Mouse (Mus musculus) cerebellum, postnatal 10 days (tissue): ENCODE measurements at regions not wholly inside any gene's neighbourhood (a gene's known extent, or its start where the extent isn't known, plus 50 kb on each side); places are given as distances from the start of the nearest gene placed in this dataset.

Experiments
- DNase-seq, 2 experiments: peaks; one replicate each; pipeline ENCODE4 v3.0.0; 2021; ENCODE audit warnings: mixed read lengths in 2 of 2

- DNase-seq: peak in 1 of 2 experiments; percentile 15
These were observed 89.1 kb downstream of the 9330182O14Rik start for GRCm38 (mm10) chr15:40223272-40223671.

- DNase-seq: no peak
These were observed 107.6 kb downstream of the 9330182O14Rik start for GRCm38 (mm10) chr15:40241764-40242163.

DNA sequence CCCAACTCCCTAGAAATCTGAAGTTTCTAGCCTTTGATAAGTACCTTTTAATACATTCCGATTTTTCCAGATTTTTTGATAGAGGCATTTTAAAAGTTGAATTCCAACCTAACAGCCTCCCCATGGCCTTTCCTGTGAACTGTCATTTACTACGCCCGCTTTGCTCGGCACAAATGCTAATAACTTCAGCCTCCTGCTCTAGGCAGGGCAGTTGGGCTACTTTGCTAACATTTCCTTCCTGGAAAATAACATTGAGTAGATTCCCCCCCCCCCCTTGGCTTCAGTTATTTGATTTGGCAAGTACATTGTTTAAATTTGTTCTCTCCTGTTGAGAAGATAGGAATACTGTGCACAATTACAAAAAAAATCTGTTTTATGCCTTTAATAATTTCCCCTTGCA lies 114.8 kb downstream of the 9330182O14Rik start:
- DNase-seq: no peak

GRCm38 (mm10) chr15:40259433-40259832 lies 125.3 kb downstream of the 9330182O14Rik start:
- DNase-seq: no peak

DNA sequence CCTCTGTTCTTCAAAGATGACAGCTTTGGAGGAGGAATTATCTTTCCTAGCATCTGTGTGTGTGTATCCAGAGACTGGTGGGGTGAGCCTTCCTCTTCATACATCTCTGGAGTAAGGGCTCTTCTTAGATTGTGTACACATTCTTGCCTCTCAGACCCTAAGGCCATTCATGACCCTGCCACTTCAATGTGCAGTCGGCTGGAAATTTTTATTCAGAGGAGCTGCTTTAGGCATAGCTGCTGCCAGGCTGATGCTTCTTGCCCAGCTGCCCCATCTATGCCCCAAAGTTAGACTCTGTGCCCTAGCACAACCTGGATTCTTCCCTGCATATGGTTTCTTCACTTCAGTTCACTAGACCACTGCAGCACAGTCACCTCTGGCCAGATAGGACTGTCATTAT lies 144.9 kb downstream of the 9330182O14Rik start:
- peak; percentile 30 to 52 for DNase-seq

DNA sequence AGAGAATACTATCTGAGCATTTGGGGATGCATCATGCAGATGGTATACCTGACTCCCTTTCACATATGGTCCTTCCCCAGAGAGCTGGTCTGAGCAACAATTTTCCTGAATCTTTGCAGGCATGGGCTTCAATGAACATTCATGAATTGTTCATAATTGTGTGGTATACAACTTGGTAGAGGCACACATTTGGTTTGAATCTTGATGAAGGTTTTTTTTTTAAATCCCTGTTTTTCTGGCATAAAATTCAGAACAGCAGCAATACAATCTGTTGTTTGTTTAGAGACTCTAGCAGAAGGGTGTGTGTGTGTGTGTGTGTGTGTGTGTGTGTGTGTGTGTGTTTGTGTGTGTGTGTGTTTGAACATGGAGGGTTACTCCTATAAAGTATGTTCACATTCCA lies 146.4 kb downstream of the 9330182O14Rik start:
- DNase-seq: peak; percentile 44 to 55

GRCm38 (mm10) chr15:40281078-40281720 lies 147.0 kb downstream of the 9330182O14Rik start:
- DNase-seq: peak; percentile 72 to 85

DNA sequence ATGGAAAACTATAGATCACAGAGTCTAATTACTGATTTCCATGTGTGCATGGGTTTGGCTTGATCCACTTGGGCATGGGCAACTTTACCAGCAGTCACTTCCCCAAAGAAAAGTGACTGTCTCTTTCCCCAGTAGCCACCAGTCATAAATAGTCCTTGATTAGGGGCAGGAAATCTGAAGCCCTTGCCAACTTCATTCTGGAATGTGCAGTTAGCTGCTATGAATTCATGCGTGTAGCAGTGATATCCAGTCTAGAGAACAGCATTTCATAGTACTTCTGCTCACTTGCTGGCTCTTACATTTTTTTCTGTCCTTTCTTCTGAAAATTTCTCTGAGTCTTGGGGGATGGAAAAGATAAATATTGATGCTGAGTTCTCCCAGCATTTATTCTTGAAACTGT lies 157.4 kb downstream of the 9330182O14Rik start:
- no peak for DNase-seq

GRCm38 (mm10) chr15:40312226-40312625 lies 178.1 kb downstream of the 9330182O14Rik start:
- peak; percentile 72 to 77 for DNase-seq

DNA sequence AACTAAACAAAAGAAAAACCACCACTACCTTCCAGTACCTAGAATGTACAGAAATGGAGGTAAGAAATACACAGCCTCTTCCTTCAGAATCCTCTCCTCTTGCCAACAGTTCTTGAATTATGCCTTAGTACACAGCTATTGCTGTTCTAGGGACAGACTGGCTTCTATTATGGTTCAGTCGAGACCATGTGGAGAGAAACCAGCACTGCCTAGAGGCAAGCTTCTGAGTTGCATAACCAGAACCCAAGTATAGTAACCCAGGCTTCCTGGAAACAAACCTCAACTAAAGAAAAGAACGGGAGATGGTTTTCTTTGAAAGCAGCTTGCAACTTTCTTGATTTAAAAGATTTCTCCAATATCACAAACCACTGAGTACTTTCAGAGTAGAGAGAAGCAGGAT lies 205.6 kb downstream of the 9330182O14Rik start:
- no peak for DNase-seq

GRCm38 (mm10) chr15:40340269-40340668 lies 206.1 kb downstream of the 9330182O14Rik start:
- DNase-seq: no peak

DNA sequence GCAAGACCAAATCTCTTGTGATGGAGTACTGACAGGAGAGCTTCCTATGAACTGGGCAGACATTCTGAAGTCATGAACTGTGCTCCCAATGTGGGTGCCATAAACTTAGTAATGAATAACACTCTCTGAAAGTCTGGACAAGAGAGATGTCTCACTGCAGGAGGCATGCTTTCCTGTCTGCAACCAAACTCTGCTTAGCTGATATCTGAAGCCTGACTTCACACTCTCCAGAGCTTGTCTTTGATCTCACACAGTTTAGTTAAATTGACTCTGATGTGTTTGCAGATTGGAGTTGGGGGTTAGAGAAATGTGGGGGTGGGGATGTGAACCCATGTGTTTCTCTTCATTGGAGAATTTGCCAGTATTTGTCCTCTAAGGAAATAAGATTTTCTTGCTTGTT lies 217.3 kb downstream of the 9330182O14Rik start:
- no peak for DNase-seq

- DNase-seq: no peak
These were observed 220.8 kb downstream of the 9330182O14Rik start for GRCm38 (mm10) chr15:40354802-40355487.

GRCm38 (mm10) chr15:40356096-40356495 lies 221.9 kb downstream of the 9330182O14Rik start:
- DNase-seq: no peak

DNA sequence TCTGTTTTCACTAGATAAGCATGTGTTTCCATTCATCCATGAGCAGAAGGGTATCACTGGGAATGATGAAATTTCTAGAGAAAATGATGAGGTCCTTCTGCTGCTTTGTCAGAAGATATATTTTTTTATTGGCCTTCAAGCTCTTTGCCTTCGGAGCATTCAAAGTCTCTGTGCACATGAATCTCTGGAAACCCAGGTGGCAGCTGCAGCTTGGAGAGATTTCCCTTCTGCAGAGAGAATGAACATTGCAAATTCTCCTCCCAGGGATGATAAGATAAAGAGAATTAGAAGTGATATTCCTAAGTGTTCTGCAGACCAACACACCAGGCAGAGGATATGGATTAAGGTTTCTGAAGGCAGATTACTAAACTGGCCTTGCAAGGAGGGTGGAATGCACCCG lies 224.2 kb downstream of the 9330182O14Rik start:
- no peak for DNase-seq

GRCm38 (mm10) chr15:40361849-40362533 lies 227.8 kb downstream of the 9330182O14Rik start:
- peak; percentile 83 to 89 for DNase-seq

GRCm38 (mm10) chr15:40364221-40364621 lies 230.1 kb downstream of the 9330182O14Rik start:
- DNase-seq: no peak

DNA sequence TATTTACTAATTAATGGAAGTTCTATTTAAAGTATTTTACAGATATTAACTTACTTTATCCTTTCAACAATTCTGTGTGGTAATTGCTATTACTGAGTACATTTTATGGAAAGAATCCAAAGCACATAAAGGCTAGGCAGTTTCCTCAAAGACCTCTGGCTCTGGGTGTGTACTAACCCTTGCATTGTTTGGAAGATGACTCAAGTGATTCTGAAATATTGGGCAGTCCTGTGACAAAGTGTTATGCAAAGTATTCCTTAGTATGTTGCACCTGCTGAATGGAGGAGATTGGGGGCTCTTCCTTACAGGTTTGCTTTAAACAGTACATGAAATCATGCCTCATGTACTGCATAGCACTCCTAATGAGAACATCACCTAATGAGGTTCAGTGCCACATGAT lies 231.4 kb downstream of the 9330182O14Rik start:
- DNase-seq: no peak

DNA sequence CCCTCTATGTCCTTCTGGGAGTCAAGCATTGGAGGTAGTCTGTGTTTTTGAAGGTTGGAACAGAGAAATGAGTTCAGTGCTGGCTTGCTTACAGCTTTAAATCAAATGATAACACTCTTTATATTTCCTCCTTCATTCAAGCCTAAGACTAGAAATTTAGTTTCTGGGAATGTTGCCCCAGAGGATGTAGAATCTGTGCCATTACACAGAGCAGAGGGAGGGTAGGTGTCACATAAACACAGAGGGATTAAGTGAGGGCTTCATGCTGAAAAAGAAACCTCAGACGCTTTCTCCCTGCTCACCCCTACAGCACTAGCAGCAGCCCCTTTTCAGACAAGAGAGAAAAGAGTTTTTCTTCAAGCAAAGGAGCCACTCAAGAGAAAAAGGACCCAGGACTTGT lies 232.9 kb downstream of the 9330182O14Rik start:
- no peak for DNase-seq

GRCm38 (mm10) chr15:40368746-40369145 lies 234.6 kb downstream of the 9330182O14Rik start:
- DNase-seq: no peak

GRCm38 (mm10) chr15:40371486-40371885 lies 237.3 kb downstream of the 9330182O14Rik start:
- no peak for DNase-seq

DNA sequence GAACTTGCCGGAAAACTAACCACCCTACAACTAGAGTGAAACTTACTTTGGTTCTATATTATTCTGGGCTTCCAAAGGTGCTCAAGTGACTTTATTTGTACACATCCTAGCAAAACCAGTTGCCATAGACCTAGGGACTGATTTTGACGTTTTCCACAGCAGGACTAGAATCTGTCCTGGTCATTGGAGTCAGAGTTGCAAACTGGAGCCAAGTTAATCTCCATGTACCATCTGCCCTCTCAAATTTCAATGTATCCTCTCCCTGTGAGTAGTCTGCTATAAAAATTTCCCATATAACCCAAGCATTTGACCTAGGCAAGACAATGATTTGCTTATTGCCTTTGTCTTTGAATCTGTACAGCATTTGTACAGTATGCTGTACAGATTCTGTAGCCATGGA lies 252.4 kb downstream of the 9330182O14Rik start:
- peak; percentile 33 to 41 for DNase-seq

DNA sequence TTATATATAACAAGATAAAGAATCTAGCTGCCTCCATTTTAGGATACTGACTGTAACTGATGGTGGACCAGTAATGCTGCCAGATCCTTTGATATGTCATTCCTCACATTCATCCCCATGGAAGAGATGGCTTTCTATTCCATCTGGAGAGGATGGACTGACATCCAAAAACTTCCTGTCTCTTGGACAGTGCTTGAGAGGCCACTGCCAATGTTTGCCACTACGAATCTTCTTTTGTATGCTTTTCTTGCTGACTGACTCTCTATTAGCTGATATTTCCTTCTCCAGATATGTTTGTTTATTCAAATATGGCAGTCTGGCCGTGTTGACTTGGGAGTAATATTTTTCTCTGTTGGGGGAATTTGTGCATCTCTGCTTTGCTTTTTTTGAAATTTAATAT lies 253.6 kb downstream of the 9330182O14Rik start:
- peak; percentile 56 to 58 for DNase-seq

DNA sequence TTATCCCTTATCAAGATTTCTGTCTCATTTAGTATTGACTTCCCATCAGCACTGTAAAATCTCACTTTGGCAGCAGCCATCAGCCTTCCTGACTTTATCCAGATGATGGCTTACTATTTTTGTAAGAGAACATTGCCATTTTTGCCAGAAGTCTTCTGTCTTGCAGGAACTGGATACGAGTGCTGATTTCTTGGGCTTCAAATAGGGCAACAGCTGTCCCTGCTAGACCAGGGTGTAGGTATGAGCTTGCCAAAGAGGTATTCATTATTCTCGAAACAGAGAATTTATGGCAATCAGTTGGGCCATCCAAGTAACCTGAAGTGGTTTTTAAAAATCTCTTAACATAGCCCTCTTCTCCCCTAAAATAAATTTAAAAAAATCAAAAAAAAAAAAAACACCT lies 254.6 kb downstream of the 9330182O14Rik start:
- peak; percentile 63 to 65 for DNase-seq
